Mouse (Mus musculus): ENCODE measurements around the gene Kif27.

GRCm38 (mm10) chr13:58275076-58275475 lies 83.8 kb downstream of the Kif27 start:
- TF ChIP-seq CTCF (IDR thresholded peaks at IDR 0.05; ENCODE audit: low read depth) = no peak
- TF ChIP-seq EP300 (optimal IDR thresholded peaks at IDR 0.05) = no peak
